Mouse (Mus musculus) E14TG2a.4 (cell line): ENCODE results near the gene Mpp4.

Source experiments
- CTCF ChIP-seq: conservative IDR thresholded peaks from 2 replicates; pipeline ENCODE4 v1.5.1; 2014; ENCODE audit warnings: low read length
- POU5F1 ChIP-seq: IDR thresholded peaks from 2 replicates; pipeline ENCODE4 v1.6.1; 2014; ENCODE audit warnings: low read length, borderline replicate concordance

DNA sequence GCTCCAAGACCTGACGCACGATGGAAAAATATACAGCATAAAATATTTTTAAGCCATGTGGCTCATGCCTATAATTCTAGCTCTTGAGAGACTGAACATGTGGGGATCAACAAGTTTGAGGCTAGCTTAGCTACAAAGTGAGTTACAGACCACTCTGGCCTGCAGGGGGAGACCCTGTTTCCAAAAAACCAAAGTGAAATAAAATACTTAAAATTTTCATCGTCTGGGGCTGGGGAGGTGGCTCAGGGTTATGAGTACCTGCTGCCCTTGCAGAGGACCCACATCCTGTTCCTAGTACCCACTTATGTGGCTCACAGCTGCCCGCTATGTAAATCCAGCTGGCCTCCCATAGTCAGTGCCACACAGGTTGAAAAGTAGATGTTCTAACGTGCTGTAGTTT is 12.6 kb downstream of the Mpp4 start:
- TF ChIP-seq CTCF: no peak
- no peak for TF ChIP-seq POU5F1
